Mouse (Mus musculus) lung, postnatal 14 days (tissue): ENCODE data around the gene 1700025B11Rik.
A peak's percentile ranks its signal among the peaks of the same experiment; 100 is the strongest.
"Not testable (repeated sequence)": the region's sequence is repeated elsewhere in the genome, so short reads cannot be mapped to it uniquely, and the experiment has no call there.

Experiments
- DNase-seq: peaks from one replicate; pipeline ENCODE4 v3.0.0; 2021

Gene 1700025B11Rik

GRCm38 (mm10) chr15:77561792-77562191, at the start of gene 1700025B11Rik:
Gene 1700025B11Rik (minus strand): TSS chr15:77561892.
- DNase-seq = no peak

GRCm38 (mm10) chr15:77606069-77606468, 44.4 kb upstream of the 1700025B11Rik start:
- no peak for DNase-seq

GRCm38 (mm10) chr15:77598958-77599357, 37.3 kb upstream of the 1700025B11Rik start, which contains the start of gene Gm36245:
Gene Gm36245 (plus strand): TSS chr15:77599258.
- no peak for DNase-seq

GRCm38 (mm10) chr15:77598429-77598828, 36.7 kb upstream of the 1700025B11Rik start:
- DNase-seq = no peak

GRCm38 (mm10) chr15:77595961-77596360, 34.3 kb upstream of the 1700025B11Rik start, which contains the start of gene Apol10b:
Gene Apol10b (minus strand): TSS chr15:77596125.
- no peak for DNase-seq

GRCm38 (mm10) chr15:77593557-77593956, 31.9 kb upstream of the 1700025B11Rik start:
- no peak for DNase-seq

- DNase-seq = no peak
These were observed 29.2 kb upstream of the 1700025B11Rik start for GRCm38 (mm10) chr15:77590881-77591280.

GRCm38 (mm10) chr15:77588981-77589380, 27.3 kb upstream of the 1700025B11Rik start:
- no peak for DNase-seq

- DNase-seq = peak; percentile 44
These were observed 25.3 kb upstream of the 1700025B11Rik start for GRCm38 (mm10) chr15:77587026-77587425.

- peak; percentile 40 for DNase-seq
These were observed 20.0 kb upstream of the 1700025B11Rik start for GRCm38 (mm10) chr15:77581681-77582080.

GRCm38 (mm10) chr15:77579311-77579710, 17.6 kb upstream of the 1700025B11Rik start:
- no peak for DNase-seq

GRCm38 (mm10) chr15:77578801-77579200, 17.1 kb upstream of the 1700025B11Rik start:
- no peak for DNase-seq

GRCm38 (mm10) chr15:77563219-77563618, 1.5 kb upstream of the 1700025B11Rik start:
- no peak for DNase-seq

GRCm38 (mm10) chr15:77539221-77539620, 22.5 kb downstream of the 1700025B11Rik start:
- not testable (repeated sequence) for DNase-seq

- no peak for DNase-seq
These were observed 28.5 kb downstream of the 1700025B11Rik start, which contains the start of gene Apol7c for GRCm38 (mm10) chr15:77533216-77533615. Gene Apol7c (minus strand): TSS chr15:77533316.

- peak; percentile 71 for DNase-seq
These were observed 38.4 kb downstream of the 1700025B11Rik start for GRCm38 (mm10) chr15:77523186-77523843.

- DNase-seq = not testable (repeated sequence)
These were observed 41.1 kb downstream of the 1700025B11Rik start for GRCm38 (mm10) chr15:77520596-77520995.
